Mouse (Mus musculus): ENCODE measurements around the gene Trpv5. TPM values are rescaled to one million over a fixed set of nuclear protein-coding genes. Genes with fewer than 3 reads are reported as not detected.
A peak's percentile ranks its signal among the peaks of the same experiment; 100 is the strongest.

Gene Trpv5
- polyA plus RNA-seq, 1 experiment = not detected

DNA sequence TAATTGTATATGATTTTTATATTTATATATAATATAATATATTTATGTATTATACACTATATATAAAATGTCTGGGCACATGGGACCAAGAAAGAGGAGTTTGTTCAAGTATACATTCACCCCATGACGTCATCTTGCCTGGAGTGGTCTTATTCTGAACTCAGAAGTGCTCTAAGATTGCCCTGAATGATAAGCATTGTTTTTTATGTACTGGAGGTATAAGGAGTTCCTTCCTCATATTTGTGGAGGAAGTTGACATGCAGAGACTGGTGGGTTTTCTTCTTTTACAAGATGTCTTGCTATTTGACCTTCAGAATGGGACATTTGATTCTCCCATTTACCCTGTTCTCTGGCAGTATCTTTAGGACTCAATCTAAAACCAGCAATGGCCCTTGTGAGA, 52.4 kb downstream of the Trpv5 start:
- no peak overlapping the region for H3K4me3 ChIP-seq (ENCODE audit: insufficient read depth, low read length)
- TF ChIP-seq CTCF (IDR thresholded peaks at IDR 0.05; ENCODE audit: borderline replicate concordance, insufficient read depth, low read length) (no peak), POLR2A (IDR thresholded peaks at IDR 0.05; ENCODE audit: low read depth, low read length) (no peak)
- H3K4me1 ChIP-seq (ENCODE audit: control insufficient read depth, insufficient read depth, low read length) = no peaks in the 10 kb centered on the region
- no peak overlapping the region for H3K27ac ChIP-seq (ENCODE audit: insufficient read depth, low read length)

DNA sequence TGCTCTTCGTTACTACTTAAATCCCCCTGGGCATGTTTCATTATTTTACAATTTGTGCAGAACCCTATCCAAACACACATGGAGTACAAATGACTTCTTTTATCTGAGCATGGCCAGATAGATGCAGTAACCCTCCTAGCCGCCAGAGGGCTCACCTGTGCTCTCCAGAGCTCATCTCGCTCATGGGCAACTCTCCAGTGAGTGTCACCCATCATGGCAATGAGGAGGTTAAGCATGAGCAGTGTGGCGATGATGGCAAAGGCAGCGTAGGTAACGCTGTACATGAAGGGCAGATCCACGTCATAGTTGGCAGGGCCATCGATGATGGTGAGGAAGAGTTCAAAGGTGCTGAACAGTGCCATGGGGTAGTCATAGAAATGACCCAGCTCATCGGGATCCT, 57.9 kb downstream of the Trpv5 start:
- H3K27ac ChIP-seq (ENCODE audit: insufficient read depth, low read length) = no peak overlapping the region
- H3K4me1 ChIP-seq (ENCODE audit: control insufficient read depth, insufficient read depth, low read length) = no peaks in the 10 kb centered on the region
- H3K4me3 ChIP-seq (ENCODE audit: insufficient read depth, low read length) = no peak overlapping the region
- TF ChIP-seq CTCF (IDR thresholded peaks at IDR 0.05; ENCODE audit: borderline replicate concordance, insufficient read depth, low read length) (peak; percentile 25; the same call in 1 of the 2 replicates), POLR2A (IDR thresholded peaks at IDR 0.05; ENCODE audit: low read depth, low read length) (no peak)

DNA sequence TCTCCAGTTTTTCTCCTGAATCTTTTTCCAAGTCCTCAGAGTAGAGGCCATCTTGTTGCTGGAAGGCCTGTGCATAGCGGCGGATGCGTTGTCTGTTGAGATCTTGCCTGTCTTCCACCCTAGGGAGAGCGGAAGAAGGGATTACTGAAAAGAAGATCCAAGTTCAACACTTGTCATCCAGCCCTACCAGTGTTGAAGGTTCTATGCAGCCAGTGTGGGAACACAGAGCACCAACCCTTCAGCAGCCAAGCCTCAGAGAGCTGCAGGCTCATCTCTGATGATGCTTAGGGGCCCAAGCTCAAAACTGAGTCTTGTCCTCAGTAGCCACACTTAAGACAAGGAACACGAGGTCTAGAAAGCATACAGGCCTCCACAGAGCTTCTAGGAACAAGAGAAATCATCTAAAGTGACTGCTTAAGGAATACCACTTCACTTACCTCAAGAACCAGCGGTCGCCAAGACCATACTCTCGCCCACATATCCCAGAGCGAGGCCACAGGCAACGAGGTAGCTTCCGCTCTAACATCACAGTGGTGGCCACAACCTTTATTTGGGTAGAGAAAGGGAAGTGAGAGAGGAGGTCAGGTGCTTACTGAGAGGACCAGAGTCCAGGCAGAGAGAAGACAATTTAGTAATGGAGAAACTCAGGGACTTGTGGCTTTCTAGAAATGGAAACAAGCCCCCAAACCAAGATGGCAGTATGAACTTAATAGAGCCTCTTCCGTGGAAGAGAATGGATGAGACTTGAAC, 59.2 kb downstream of the Trpv5 start:
- Histone ChIP-seq H3K27ac (ENCODE audit: insufficient read depth, low read length) (no peak overlapping the region), H3K4me3 (ENCODE audit: insufficient read depth, low read length) (no peak overlapping the region), H3K4me1 (ENCODE audit: control insufficient read depth, insufficient read depth, low read length) (no peaks in the 10 kb centered on the region)
- TF ChIP-seq CTCF (IDR thresholded peaks at IDR 0.05; ENCODE audit: borderline replicate concordance, insufficient read depth, low read length) = no peak
- TF ChIP-seq POLR2A (IDR thresholded peaks at IDR 0.05; ENCODE audit: low read depth, low read length) = no peak

DNA sequence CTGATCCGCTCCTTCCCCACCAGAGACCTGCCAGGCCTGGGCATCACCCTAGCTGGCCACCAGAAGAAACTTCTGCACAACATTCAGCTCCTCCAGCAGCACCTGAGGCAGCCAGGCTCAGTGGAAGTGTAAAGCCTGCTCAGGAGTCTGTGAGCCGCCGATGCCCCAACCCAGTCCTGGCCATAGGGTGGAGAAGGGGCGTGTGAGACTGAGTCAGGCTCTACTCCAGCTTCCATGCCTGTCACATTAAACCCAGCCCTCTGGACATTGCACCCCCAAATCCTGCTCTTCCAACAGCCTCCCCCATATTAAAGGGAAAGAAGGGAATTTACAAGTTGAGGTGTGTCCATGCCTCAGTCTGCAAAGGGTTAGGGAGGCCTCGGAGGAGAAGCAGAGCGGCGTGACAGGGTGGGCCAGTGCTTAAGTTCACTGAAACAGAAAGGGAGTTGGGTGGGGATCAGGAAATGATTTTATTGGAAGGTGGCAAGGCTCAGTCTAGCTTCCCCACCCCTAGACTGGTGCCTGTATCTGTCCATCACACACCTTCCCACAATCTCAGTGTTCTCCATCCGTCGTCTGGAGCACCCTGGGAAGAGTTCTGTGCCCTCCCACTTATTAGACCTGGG, 60.3 kb downstream of the Trpv5 start:
- no peaks in the 10 kb centered on the region for H3K4me1 ChIP-seq (ENCODE audit: control insufficient read depth, insufficient read depth, low read length)
- no peak for TF ChIP-seq POLR2A (IDR thresholded peaks at IDR 0.05; ENCODE audit: low read depth, low read length)
- TF ChIP-seq CTCF (IDR thresholded peaks at IDR 0.05; ENCODE audit: borderline replicate concordance, insufficient read depth, low read length) = no peak
- H3K27ac ChIP-seq (ENCODE audit: insufficient read depth, low read length) = no peak overlapping the region
- no peak overlapping the region for H3K4me3 ChIP-seq (ENCODE audit: insufficient read depth, low read length)

DNA sequence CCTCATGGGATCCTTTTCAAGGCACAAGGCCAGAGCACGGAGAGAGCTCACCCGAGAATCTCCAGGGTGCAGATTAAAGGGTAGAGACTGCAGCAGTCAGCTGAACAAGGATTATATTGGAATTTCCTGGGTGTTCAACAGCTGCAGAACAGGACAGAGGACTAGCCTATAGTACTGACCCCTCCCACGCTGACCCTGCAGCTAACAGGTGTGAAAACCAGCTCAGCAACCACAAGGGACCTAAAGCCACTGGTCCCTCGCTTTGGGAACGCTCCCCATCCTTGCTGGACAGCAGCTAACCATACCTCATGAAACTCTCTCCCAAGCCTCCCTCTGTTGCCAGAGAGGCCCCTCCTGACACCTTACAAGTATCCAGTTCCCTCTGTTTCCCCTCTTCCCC, 72.9 kb downstream of the Trpv5 start:
- no peak overlapping the region for H3K27ac ChIP-seq (ENCODE audit: insufficient read depth, low read length)

DNA sequence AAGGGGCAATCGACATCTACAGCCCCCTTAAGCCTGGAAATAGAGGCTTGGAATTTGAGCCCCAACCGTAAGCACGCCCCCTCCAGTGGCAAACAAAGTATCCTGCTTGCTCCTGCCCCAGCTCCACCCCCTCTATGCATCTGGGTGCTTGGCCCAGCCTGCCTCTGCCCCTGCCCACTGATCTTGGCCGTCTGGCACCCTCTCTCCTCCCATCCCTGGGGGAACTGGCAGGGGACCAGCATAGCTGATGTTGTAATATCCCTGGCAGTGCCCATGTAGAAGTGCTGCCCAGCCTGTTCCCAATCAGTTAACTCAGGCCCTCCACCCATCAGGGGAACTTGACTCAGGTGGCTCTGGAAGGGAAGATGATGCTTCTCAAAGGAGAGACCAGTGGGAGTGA, 74.4 kb downstream of the Trpv5 start:
- TF ChIP-seq POLR2A (IDR thresholded peaks at IDR 0.05; ENCODE audit: low read depth, low read length) (no peak), CTCF (IDR thresholded peaks at IDR 0.05; ENCODE audit: borderline replicate concordance, insufficient read depth, low read length) (no peak)
- Histone ChIP-seq H3K4me3 (ENCODE audit: insufficient read depth, low read length) (peak overlapping the region; percentile 59; the same call in 1 of the 2 replicates), H3K27ac (ENCODE audit: insufficient read depth, low read length) (no peak overlapping the region), H3K4me1 (ENCODE audit: control insufficient read depth, insufficient read depth, low read length) (no peaks in the 10 kb centered on the region; the same call in 1 of the 2 replicates)

More for the DNA sequence above, 72.9 kb downstream of the Trpv5 start:
- no peaks in the 10 kb centered on the region; the same call in 1 of the 2 replicates for H3K4me1 ChIP-seq (ENCODE audit: control insufficient read depth, insufficient read depth, low read length)
- H3K4me3 ChIP-seq (ENCODE audit: insufficient read depth, low read length) = no peak overlapping the region
- TF ChIP-seq POLR2A (IDR thresholded peaks at IDR 0.05; ENCODE audit: low read depth, low read length) (no peak), CTCF (IDR thresholded peaks at IDR 0.05; ENCODE audit: borderline replicate concordance, insufficient read depth, low read length) (no peak)

DNA sequence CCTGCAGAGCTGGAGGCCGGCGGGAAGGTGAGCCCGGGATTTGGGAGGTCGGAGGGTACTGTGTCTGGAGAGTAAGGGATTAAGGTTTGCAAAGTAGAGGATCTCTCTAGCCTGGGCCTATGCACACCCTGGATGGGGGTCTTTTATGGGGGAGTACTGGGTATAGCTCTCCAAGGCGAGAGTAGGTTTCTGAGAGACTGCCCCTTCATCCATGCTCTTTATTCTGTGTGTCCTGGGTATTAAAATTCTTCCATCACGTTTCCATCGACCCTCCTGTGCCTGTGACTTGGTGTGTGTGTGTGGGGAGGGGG, 74.8 kb downstream of the Trpv5 start:
- no peaks in the 10 kb centered on the region; the same call in 1 of the 2 replicates for H3K4me1 ChIP-seq (ENCODE audit: control insufficient read depth, insufficient read depth, low read length)
- peak overlapping the region; percentile 59 for H3K4me3 ChIP-seq (ENCODE audit: insufficient read depth, low read length)
- no peak for TF ChIP-seq POLR2A (IDR thresholded peaks at IDR 0.05; ENCODE audit: low read depth, low read length)
- TF ChIP-seq CTCF (IDR thresholded peaks at IDR 0.05; ENCODE audit: borderline replicate concordance, insufficient read depth, low read length) = no peak
- H3K27ac ChIP-seq (ENCODE audit: insufficient read depth, low read length) = no peak overlapping the region

DNA sequence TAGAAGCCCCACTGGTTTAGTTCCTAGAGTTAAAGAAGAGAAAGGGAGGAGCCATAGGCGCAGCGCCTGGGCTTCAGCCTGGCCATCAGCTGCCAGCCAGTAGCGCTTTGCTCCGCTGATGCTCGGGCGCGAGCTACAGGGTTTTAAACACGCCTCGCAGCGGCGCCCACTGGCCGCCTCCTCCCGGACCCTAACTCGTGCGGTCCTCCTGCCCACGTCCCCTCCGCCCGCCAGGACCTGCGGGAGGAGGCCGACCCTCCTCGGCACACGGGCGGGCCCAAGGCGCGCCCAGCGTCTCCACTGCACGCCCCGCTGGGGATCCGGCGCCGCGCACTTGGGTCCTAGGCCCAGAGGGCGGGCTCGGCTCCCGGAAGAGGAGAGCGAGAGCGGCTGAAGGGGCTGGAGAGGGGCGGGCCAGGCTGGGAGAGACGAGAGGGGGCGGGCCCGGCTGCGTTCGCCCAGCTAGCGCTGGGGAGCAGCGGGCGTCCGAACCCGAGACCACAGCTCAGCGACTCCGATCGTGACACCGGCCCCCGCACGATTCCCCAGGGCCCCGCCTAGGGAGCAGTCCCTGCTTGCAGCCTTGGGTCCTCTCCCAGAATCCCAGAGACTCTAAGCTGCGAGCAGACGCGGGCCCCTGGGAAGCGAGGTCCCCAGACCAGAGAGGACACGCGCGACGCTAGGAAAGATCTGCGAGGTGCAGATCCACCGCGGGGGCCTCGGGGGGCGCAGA, 75.3 kb downstream of the Trpv5 start, which contains the start of gene Ephb6:
Gene Ephb6 (plus strand): TSS at position 422 of the 733 bp plus-strand sequence.
- peak within 1 kb of the TSS; percentile 59 for H3K4me3 ChIP-seq (ENCODE audit: insufficient read depth, low read length)

DNA sequence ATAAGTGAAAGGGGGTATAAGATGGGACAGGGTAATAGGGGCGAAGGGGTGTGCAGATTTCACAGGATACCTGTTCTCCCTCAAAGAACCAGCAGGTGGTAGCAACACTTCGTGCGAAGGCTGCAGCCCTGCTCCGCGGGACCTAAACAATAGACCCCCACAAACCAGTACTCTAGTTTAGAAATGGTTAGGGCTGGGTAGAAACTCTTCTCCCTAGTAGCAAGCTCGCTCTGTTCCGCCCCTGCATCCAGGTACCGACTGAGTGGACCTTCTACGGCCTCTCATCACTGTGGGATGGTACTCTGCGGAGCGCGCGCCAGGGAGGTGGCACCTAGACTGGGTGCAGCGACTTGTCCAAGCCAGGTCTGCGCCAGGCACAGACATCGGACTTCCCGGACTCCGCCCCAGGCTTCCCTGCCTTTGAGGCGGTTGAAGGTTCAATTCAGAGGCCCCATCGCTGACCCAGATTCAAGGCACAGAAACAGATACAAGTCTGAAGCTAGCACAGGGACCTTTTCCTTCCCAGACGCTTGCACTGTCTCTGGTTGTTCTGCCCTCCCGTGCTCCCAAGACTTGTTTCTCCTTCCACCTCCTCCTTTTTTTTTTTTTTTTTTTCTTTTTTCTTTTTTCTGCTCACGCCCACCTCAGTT, 76.0 kb downstream of the Trpv5 start:
- no peak for TF ChIP-seq POLR2A (IDR thresholded peaks at IDR 0.05; ENCODE audit: low read depth, low read length)
- TF ChIP-seq CTCF (IDR thresholded peaks at IDR 0.05; ENCODE audit: borderline replicate concordance, insufficient read depth, low read length) = peak; percentile 69; the same call in 1 of the 2 replicates
- H3K27ac ChIP-seq (ENCODE audit: insufficient read depth, low read length) = no peak overlapping the region
- no peaks in the 10 kb centered on the region for H3K4me1 ChIP-seq (ENCODE audit: control insufficient read depth, insufficient read depth, low read length)
- H3K4me3 ChIP-seq (ENCODE audit: insufficient read depth, low read length) = peak overlapping the region; percentile 59

More for the DNA sequence above, 75.3 kb downstream of the Trpv5 start, which contains the start of gene Ephb6:
- peak within 1 kb of the TSS; percentile 13; the same call in 1 of the 2 replicates for H3K27ac ChIP-seq (ENCODE audit: insufficient read depth, low read length)
- TF ChIP-seq CTCF (IDR thresholded peaks at IDR 0.05; ENCODE audit: borderline replicate concordance, insufficient read depth, low read length) = no peak
- peak; percentile 76 for TF ChIP-seq POLR2A (IDR thresholded peaks at IDR 0.05; ENCODE audit: low read depth, low read length)
- no peaks in the 10 kb centered on the region; the same call in 1 of the 2 replicates for H3K4me1 ChIP-seq (ENCODE audit: control insufficient read depth, insufficient read depth, low read length)

Other genes with a start within 250 kb of the Trpv5 start
- gene Gm10334, start 234.6 kb downstream of the Trpv5 start, polyA plus RNA-seq (2011; ENCODE audit: insufficient read length, low read depth, missing spikeins) = not detected in 2 replicates
- not detected in 2 replicates for gene Prss1, start 221.8 kb downstream of the Trpv5 start, polyA plus RNA-seq (2011; ENCODE audit: insufficient read length, low read depth, missing spikeins)
- gene Prss2, start 159.0 kb downstream of the Trpv5 start, polyA plus RNA-seq (2011; ENCODE audit: insufficient read length, low read depth, missing spikeins) = not detected in 2 replicates
- gene Ephb6, start 75.3 kb downstream of the Trpv5 start, polyA plus RNA-seq (2011; ENCODE audit: insufficient read length, low read depth, missing spikeins) = 3.1 and 5.6 TPM in 2 replicates
- gene Trpv6, start 44.4 kb downstream of the Trpv5 start, polyA plus RNA-seq (2011; ENCODE audit: insufficient read length, low read depth, missing spikeins) = not detected in 2 replicates
- not detected in 2 replicates for gene Llcfc1, start 3.7 kb upstream of the Trpv5 start, polyA plus RNA-seq (2011; ENCODE audit: insufficient read length, low read depth, missing spikeins)
- gene Kel, start 23.6 kb upstream of the Trpv5 start, polyA plus RNA-seq (2011; ENCODE audit: insufficient read length, low read depth, missing spikeins) = not detected in 2 replicates
- gene Olfr459, start 94.4 kb upstream of the Trpv5 start, polyA plus RNA-seq (2011; ENCODE audit: insufficient read length, low read depth, missing spikeins) = not detected in 2 replicates
- gene Pip, start 166.8 kb upstream of the Trpv5 start, polyA plus RNA-seq (2011; ENCODE audit: insufficient read length, low read depth, missing spikeins) = not detected in 2 replicates
- not detected in 2 replicates for gene Sval2, start 172.2 kb upstream of the Trpv5 start, polyA plus RNA-seq (2011; ENCODE audit: insufficient read length, low read depth, missing spikeins)

Measured in embryonic fibroblast, embryonic 13.5 days (primary cell).